Mouse (Mus musculus): ENCODE measurements around the gene Efna5. TPM values are rescaled to one million over a fixed set of nuclear protein-coding genes. Genes with fewer than 3 reads are reported as not detected.

Efna5 gene
- total and polyA plus RNA-seq, 3 experiments = 0.04 to 0.23 TPM; not detected in 1

- Histone ChIP-seq H3K4me1 (ENCODE audit: control insufficient read depth in 1 of 2, insufficient read depth in 2 of 2) (peaks cover 0 to 6% of the 10 kb centered on the region in 2 experiments; a peak in 1 of 4 replicates), H3K4me3 (replicated peaks in 1 of 3; ENCODE audit: low read depth in 2 of 3, low read length in 2 of 3, poor library complexity in 1 of 3) (no peak overlapping the region), H3K36me3 (replicated peaks in 1 of 2; ENCODE audit: control insufficient read depth in 1 of 2, insufficient read depth in 1 of 2, low read length in 1 of 2) (no peaks in the 10 kb centered on the region), H3K27ac (ENCODE audit: insufficient read depth, low read depth) (no peak overlapping the region), H3K9me3 (replicated peaks; ENCODE audit: low read length) (no peaks in the 10 kb centered on the region), H3K9ac (ENCODE audit: insufficient read depth, low read depth) (no peak overlapping the region), H3K79me2 (replicated peaks; ENCODE audit: control insufficient read depth, extremely low read depth, insufficient read depth, poor library complexity, severe bottlenecking) (no peaks in the 10 kb centered on the region), H3K27me3 (replicated peaks) (no peaks in the 10 kb centered on the region), H3K4me2 (ENCODE audit: insufficient read depth, low read depth, poor library complexity, severe bottlenecking) (no peak overlapping the region)
- no peak for DNase-seq (ENCODE audit: extremely low read depth)
- in situ Hi-C loops (cut with MboI; ENCODE audit: low pct_ligation_motif_present, low pct_unique_long_range_greater_than_20kb, low sequenced_read_pairs) (no loop called here), dilution Hi-C loops (cut with MboI; ENCODE audit: extremely low pct_ligation_motif_present, extremely low pct_unique_long_range_greater_than_20kb, low sequenced_read_pairs) (no loop called here)
- TF ChIP-seq HCFC1 (IDR thresholded peaks at IDR 0.05; ENCODE audit: low read depth, low read length) = no peak
- TF ChIP-seq MYC (IDR thresholded peaks at IDR 0.05; ENCODE audit: low read depth, low read length) = no peak
- TF ChIP-seq CHD1 (IDR thresholded peaks at IDR 0.05; ENCODE audit: low read depth, low read length) = no peak
- TF ChIP-seq MAZ (IDR thresholded peaks at IDR 0.05; ENCODE audit: low read depth, low read length) = no peak
- no peak for TF ChIP-seq EP300 (IDR thresholded peaks at IDR 0.05; ENCODE audit: low read length)
- TF ChIP-seq POLR2AphosphoS2 (IDR thresholded peaks at IDR 0.05; ENCODE audit: low read depth, low read length) = no peak
- TF ChIP-seq RAD21 (IDR thresholded peaks at IDR 0.05; ENCODE audit: low read depth, low read length) = no peak
- TF ChIP-seq BHLHE40 (IDR thresholded peaks at IDR 0.05; ENCODE audit: low read depth, low read length) = no peak
- no peak for TF ChIP-seq POLR2A (IDR thresholded peaks at IDR 0.05; ENCODE audit: low read depth, low read length)
- TF ChIP-seq KAT2A (IDR thresholded peaks at IDR 0.05; ENCODE audit: insufficient replicate concordance, low read length) = no peak
- no peak for TF ChIP-seq USF1 (IDR thresholded peaks at IDR 0.05; ENCODE audit: low read depth, low read length)
- TF ChIP-seq ETS1 (conservative IDR thresholded peaks at IDR 0.05; ENCODE audit: low read depth, low read length) = no peak
These were observed 64.2 kb downstream of the Efna5 start for GRCm38 (mm10) chr17:62816879-62817278.

GRCm38 (mm10) chr17:62813461-62813860 lies 67.7 kb downstream of the Efna5 start:
- no peaks in the 10 kb centered on the region for H3K36me3 ChIP-seq (replicated peaks in 1 of 2; ENCODE audit: control insufficient read depth in 1 of 2, insufficient read depth in 1 of 2, low read length in 1 of 2)
- no peak overlapping the region for H3K4me2 ChIP-seq (ENCODE audit: insufficient read depth, low read depth, poor library complexity, severe bottlenecking)
- H3K4me1 ChIP-seq (ENCODE audit: control insufficient read depth in 1 of 2, insufficient read depth in 2 of 2) = peaks cover 0 to 3% of the 10 kb centered on the region in 2 experiments; a peak in 1 of 4 replicates
- dilution Hi-C loops (cut with MboI; ENCODE audit: extremely low pct_ligation_motif_present, extremely low pct_unique_long_range_greater_than_20kb, low sequenced_read_pairs) = no loop called here
- no peaks in the 10 kb centered on the region for H3K79me2 ChIP-seq (replicated peaks; ENCODE audit: control insufficient read depth, extremely low read depth, insufficient read depth, poor library complexity, severe bottlenecking)
- no peak overlapping the region for H3K27ac ChIP-seq (ENCODE audit: insufficient read depth, low read depth)
- H3K9me3 ChIP-seq (replicated peaks; ENCODE audit: low read length) = no peaks in the 10 kb centered on the region
- in situ Hi-C loops (cut with MboI; ENCODE audit: low pct_ligation_motif_present, low pct_unique_long_range_greater_than_20kb, low sequenced_read_pairs) = no loop called here
- TF ChIP-seq MAX (IDR thresholded peaks at IDR 0.05; ENCODE audit: low read length) (no peak), POLR2AphosphoS2 (IDR thresholded peaks at IDR 0.05; ENCODE audit: low read depth, low read length) (no peak), UBTF (IDR thresholded peaks at IDR 0.05; ENCODE audit: low read depth, low read length) (no peak), GABPA (IDR thresholded peaks at IDR 0.05; ENCODE audit: insufficient replicate concordance, low read depth, low read length) (no peak), USF2 (conservative IDR thresholded peaks at IDR 0.05; ENCODE audit: low read depth, low read length) (no peak), CTCF (conservative IDR thresholded peaks at IDR 0.05 in 1 of 2, IDR thresholded peaks at IDR 0.05 in 1 of 2; ENCODE audit: low read depth in 2 of 2, low read length in 2 of 2) (no peak), ZNF384 (IDR thresholded peaks at IDR 0.05; ENCODE audit: low read depth, low read length) (no peak), RCOR1 (conservative IDR thresholded peaks at IDR 0.05; ENCODE audit: low read depth, low read length) (no peak), TCF12 (IDR thresholded peaks at IDR 0.05; ENCODE audit: low read depth, low read length) (no peak), CHD2 (IDR thresholded peaks at IDR 0.05; ENCODE audit: low read length) (no peak), MEF2A (IDR thresholded peaks at IDR 0.05; ENCODE audit: borderline replicate concordance, low read depth, low read length) (no peak), TBP (conservative IDR thresholded peaks at IDR 0.05; ENCODE audit: low read depth, low read length) (no peak), NRF1 (IDR thresholded peaks at IDR 0.05; ENCODE audit: low read depth, low read length) (no peak)
- H3K9ac ChIP-seq (ENCODE audit: insufficient read depth, low read depth) = no peak overlapping the region
- no peak overlapping the region for H3K4me3 ChIP-seq (replicated peaks in 1 of 3; ENCODE audit: low read depth in 2 of 3, low read length in 2 of 3, poor library complexity in 1 of 3)
- no peaks in the 10 kb centered on the region for H3K27me3 ChIP-seq (replicated peaks)
- DNase-seq (ENCODE audit: extremely low read depth) = no peak

Data from CH12.LX (cell line).